Comparison of ENCODE assay signal across 8 mouse cellular contexts in genomic region chr4:130791811-130792375, GRCm38 (mm10). TPM values are rescaled to one million over a fixed set of nuclear protein-coding genes. Genes with fewer than 3 reads are reported as not detected.
DNase-seq lines count a peak whose midpoint lies in the region; ATAC-seq and TF ChIP-seq lines count a peak whose summit lies in the region.

No protein-coding gene starts in this region.

- H3K27me3 ChIP-seq in kidney, embryonic 15.5 days, result peaks cover 25% of the 10 kb centered on the region
- H3K27me3 ChIP-seq in ES-Bruce4 (ENCODE audit: control insufficient read depth, insufficient read depth, low read length, poor library complexity, severe bottlenecking), result peaks cover 8% of the 10 kb centered on the region
- H3K27me3 ChIP-seq in embryonic facial prominence, embryonic 14.5 days (replicated peaks; ENCODE audit: control insufficient read depth, insufficient read depth, low read length), result no peaks in the 10 kb centered on the region
- H3K27me3 ChIP-seq in intestine, postnatal 0 days (replicated peaks; ENCODE audit: control insufficient read depth, insufficient read depth, low read length), result peaks cover 14% of the 10 kb centered on the region
- H3K27me3 ChIP-seq in neural tube, embryonic 15.5 days (replicated peaks), result no peaks in the 10 kb centered on the region

- peak overlapping the region; percentile 99 for H3K4me2 ChIP-seq in kidney, embryonic 15.5 days
- H3K4me2 ChIP-seq in embryonic facial prominence, embryonic 14.5 days (ENCODE audit: low read depth, low read length), result peak overlapping the region; percentile 95
- H3K4me2 ChIP-seq in intestine, postnatal 0 days (replicated peaks; ENCODE audit: low read depth), result peak overlapping the region; percentile 88
- peak overlapping the region; percentile 92 for H3K4me2 ChIP-seq in neural tube, embryonic 15.5 days

- TF ChIP-seq CTCF in ES-Bruce4 (IDR thresholded peaks at IDR 0.05; ENCODE audit: low read depth, low read length), result no peak
- no peak for TF ChIP-seq CTCF in intestine, postnatal 0 days (IDR thresholded peaks at IDR 0.05; ENCODE audit: low read depth)

- no peaks in the 10 kb centered on the region for H3K9me3 ChIP-seq in kidney, embryonic 15.5 days (replicated peaks)
- H3K9me3 ChIP-seq in ES-Bruce4 (replicated peaks; ENCODE audit: control insufficient read depth, insufficient read depth, low read length, poor library complexity, severe bottlenecking), result no peaks in the 10 kb centered on the region
- H3K9me3 ChIP-seq in embryonic facial prominence, embryonic 14.5 days (ENCODE audit: control insufficient read depth, low read length), result no peaks in the 10 kb centered on the region
- H3K9me3 ChIP-seq in intestine, postnatal 0 days (ENCODE audit: control insufficient read depth), result no peaks in the 10 kb centered on the region
- H3K9me3 ChIP-seq in neural tube, embryonic 15.5 days (replicated peaks), result no peaks in the 10 kb centered on the region

- H3K36me3 ChIP-seq in kidney, embryonic 15.5 days, result no peaks in the 10 kb centered on the region
- H3K36me3 ChIP-seq in ES-Bruce4 (ENCODE audit: control insufficient read depth, insufficient read depth, low read length, poor library complexity, severe bottlenecking), result no peaks in the 10 kb centered on the region
- H3K36me3 ChIP-seq in embryonic facial prominence, embryonic 14.5 days (ENCODE audit: control insufficient read depth, insufficient read depth, low read length), result no peaks in the 10 kb centered on the region
- no peaks in the 10 kb centered on the region for H3K36me3 ChIP-seq in intestine, postnatal 0 days (ENCODE audit: control insufficient read depth, insufficient read depth)
- H3K36me3 ChIP-seq in neural tube, embryonic 15.5 days, result no peaks in the 10 kb centered on the region

- peak overlapping the region; percentile 91 for H3K9ac ChIP-seq in kidney, embryonic 15.5 days
- H3K9ac ChIP-seq in ES-Bruce4 (ENCODE audit: low read depth, poor library complexity, severe bottlenecking), result peak overlapping the region; percentile 59
- peak overlapping the region; percentile 97 for H3K9ac ChIP-seq in embryonic facial prominence, embryonic 14.5 days (ENCODE audit: low read depth, low read length)
- H3K9ac ChIP-seq in intestine, postnatal 0 days (ENCODE audit: low read depth, low read length), result peak overlapping the region; percentile 83
- peak overlapping the region; percentile 97 for H3K9ac ChIP-seq in neural tube, embryonic 15.5 days (replicated peaks)

- TF ChIP-seq POLR2A in ES-Bruce4 (IDR thresholded peaks at IDR 0.05; ENCODE audit: insufficient read depth, low read length), result no peak

- ATAC-seq in kidney, embryonic 15.5 days (replicated peaks; ENCODE audit: low FRiP score), result peak; percentile 38
- ATAC-seq in embryonic facial prominence, embryonic 14.5 days (ENCODE audit: low read depth), result peak; percentile 16
- peak; percentile 26; the same call in 1 of the 2 replicates for ATAC-seq in intestine, postnatal 0 days
- peak; percentile 42 for ATAC-seq in neural tube, embryonic 15.5 days (ENCODE audit: low FRiP score)
- no peak for ATAC-seq in cerebellum, adult (ENCODE audit: insufficient number of reproducible peaks, low FRiP score, low TSS enrichment)

- H3K4me1 ChIP-seq in kidney, embryonic 15.5 days, result peaks cover 31% of the 10 kb centered on the region
- no peaks in the 10 kb centered on the region for H3K4me1 ChIP-seq in ES-Bruce4 (ENCODE audit: control insufficient read depth, insufficient read depth, low read length)
- H3K4me1 ChIP-seq in embryonic facial prominence, embryonic 14.5 days (ENCODE audit: control insufficient read depth, insufficient read depth, low read length), result peaks cover 13% of the 10 kb centered on the region
- H3K4me1 ChIP-seq in intestine, postnatal 0 days (replicated peaks; ENCODE audit: control insufficient read depth, insufficient read depth, low read length), result no peaks in the 10 kb centered on the region
- H3K4me1 ChIP-seq in neural tube, embryonic 15.5 days, result peaks cover 45% of the 10 kb centered on the region

- H3K27ac ChIP-seq in kidney, embryonic 15.5 days, result no peak overlapping the region
- H3K27ac ChIP-seq in ES-Bruce4 (ENCODE audit: insufficient read depth, low read length), result no peak overlapping the region
- 0 out of 2 replicates have a peak overlapping the region, but pooled peaks have one; percentile 55 for H3K27ac ChIP-seq in embryonic facial prominence, embryonic 14.5 days (replicated peaks; ENCODE audit: low read depth, low read length)
- H3K27ac ChIP-seq in intestine, postnatal 0 days (ENCODE audit: low read depth, low read length), result no peak overlapping the region
- H3K27ac ChIP-seq in neural tube, embryonic 15.5 days (replicated peaks), result peak overlapping the region; percentile 84

- H3K4me3 ChIP-seq in kidney, embryonic 15.5 days (replicated peaks), result peak overlapping the region; percentile 88
- H3K4me3 ChIP-seq in ES-Bruce4 (ENCODE audit: low read depth, low read length), result peak overlapping the region; percentile 10; the same call in 1 of the 2 replicates
- peak overlapping the region; percentile 88 for H3K4me3 ChIP-seq in embryonic facial prominence, embryonic 14.5 days (ENCODE audit: low read depth, low read length)
- H3K4me3 ChIP-seq in intestine, postnatal 0 days (ENCODE audit: low read depth, low read length), result peak overlapping the region; percentile 63
- peak overlapping the region; percentile 79 for H3K4me3 ChIP-seq in neural tube, embryonic 15.5 days (replicated peaks)

- 3% methylated on average over 19 of the region's 19 CpGs for WGBS in kidney, embryonic 15.5 days
- WGBS in embryonic facial prominence, embryonic 14.5 days, result 3% methylated on average over 16 of the region's 19 CpGs
- 9% methylated on average over 15 of the region's 19 CpGs for WGBS in intestine, postnatal 0 days
- WGBS in neural tube, embryonic 15.5 days, result 2% methylated on average over 19 of the region's 19 CpGs

- DNase-seq in kidney, postnatal 14 days, result no peak
- DNase-seq in embryonic facial prominence, embryonic 14.5 days (ENCODE audit: low spot score), result peak; percentile 43
- no peak for DNase-seq in yolk sac, embryonic 10.5 days (ENCODE audit: low spot score)

- no peak for TF ChIP-seq EP300 in ES-Bruce4 (IDR thresholded peaks at IDR 0.05; ENCODE audit: insufficient read depth, low read depth, low read length)

RNA-seq across cellular contexts. Expression of gene Sdc3, which starts 0.4 kb away (rescaled TPM):
- polyA plus RNA-seq in kidney, embryonic 15.5 days (2015; fragmentation: Nextera tagmentation; extraction: Ambion mirVana), result 22.3 and 26.5 TPM in 2 replicates
- polyA plus RNA-seq in ES-Bruce4 (2011; ENCODE audit: insufficient read depth, insufficient read length, low read depth, missing spikeins), result 8.1 and 8.6 TPM in 2 replicates
- 34.7 and 35.7 TPM in 2 replicates for polyA plus RNA-seq in embryonic facial prominence, embryonic 14.5 days (2014; fragmentation: Nextera tagmentation; extraction: Ambion mirVana)
- 9.7 and 10.8 TPM in 2 replicates for polyA plus RNA-seq in intestine, postnatal 0 days (2015; fragmentation: Nextera tagmentation; extraction: Ambion mirVana)
- polyA plus RNA-seq in neural tube, embryonic 15.5 days (2015; fragmentation: Nextera tagmentation; extraction: Ambion mirVana), result 117 and 130 TPM in 2 replicates

Comparison
In these comparisons a context has a peak if more than half of its experiments do, and no peak if none do; other contexts are left out.
1. H3K27ac ChIP-seq: peak in embryonic facial prominence, embryonic 14.5 days (single experiment) and neural tube, embryonic 15.5 days (single experiment); none in kidney, embryonic 15.5 days (single experiment), ES-Bruce4 (single experiment) and intestine, postnatal 0 days (single experiment).
2. H3K4me3 ChIP-seq: peak in every context shown above with its lines; median percentile 88 in kidney, embryonic 15.5 days; 88 in embryonic facial prominence, embryonic 14.5 days; 79 in neural tube, embryonic 15.5 days; 63 in intestine, postnatal 0 days; 10 in ES-Bruce4.
3. Peak in every context shown above with its lines, with median percentiles within 50 percentile points of each other: H3K4me2 ChIP-seq and H3K9ac ChIP-seq.